Mouse (Mus musculus) spleen, adult 2 months (tissue): ENCODE measurements around the gene Ocm.

Experiments
- CTCF ChIP-seq: fragments of 200-500 bp; IDR thresholded peaks from 2 replicates; pipeline ENCODE4 v1.5.1; 2011; ENCODE audit warnings: mild to moderate bottlenecking, inconsistent platforms; ENCODE audit not compliant: insufficient read depth, insufficient read length, insufficient replicate concordance; ENCODE audit errors: extremely low read depth
- POLR2A ChIP-seq: fragments of 200-500 bp; IDR thresholded peaks from 2 replicates; pipeline ENCODE4 v1.6.1; 2011; ENCODE audit warnings: low read depth, low read length, inconsistent platforms

DNA sequence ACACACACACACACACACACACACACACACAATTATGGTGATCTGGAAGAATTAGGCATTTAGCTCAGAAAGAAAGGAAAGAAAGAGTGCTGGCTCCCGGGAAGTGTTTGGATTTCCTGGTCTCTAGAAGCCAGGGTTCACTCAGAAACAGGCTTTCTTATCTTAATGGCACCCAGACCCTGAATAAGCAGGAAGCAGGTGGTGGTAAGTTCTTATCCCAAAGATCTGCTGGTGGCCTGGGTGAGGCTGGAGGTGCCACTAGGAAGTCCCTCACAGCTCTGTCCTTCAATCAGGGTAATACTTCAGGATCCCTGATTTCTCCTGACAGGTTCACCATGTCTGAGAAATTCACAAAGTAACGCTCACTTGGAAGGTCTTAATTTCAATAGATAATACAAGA lies 44.1 kb downstream of the Ocm start:
- TF ChIP-seq CTCF (no peak), POLR2A (no peak)
